Mouse (Mus musculus): ENCODE results near the gene Suv39h2.

DNA sequence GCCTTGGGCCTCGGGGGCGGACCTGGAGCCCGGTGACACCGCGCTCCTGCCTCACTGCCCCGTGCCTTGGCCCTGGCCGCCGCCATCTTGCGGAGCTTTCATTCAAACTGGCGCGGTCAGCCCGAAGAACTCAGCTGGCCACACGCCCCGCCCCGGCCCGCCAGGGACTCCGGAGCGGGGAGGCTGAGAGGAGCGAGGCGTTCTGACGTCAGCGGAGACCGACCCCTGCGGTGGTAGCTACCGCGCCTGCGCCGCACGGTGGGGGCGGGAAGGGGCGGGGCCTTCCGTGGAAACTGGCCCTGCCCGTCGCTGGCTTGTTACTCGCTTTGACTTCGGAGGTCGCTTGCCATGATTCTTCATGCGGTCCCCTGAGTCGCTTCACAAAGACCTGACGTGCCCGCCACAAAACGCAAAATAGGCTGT is at the start of gene Suv39h2:
- TF ChIP-seq CTCF (IDR thresholded peaks at IDR 0.05 in 2 of 3, conservative IDR thresholded peaks at IDR 0.05 in 1 of 3; ENCODE audit: control insufficient read depth in 1 of 3, insufficient read depth in 1 of 3, low read depth in 2 of 3, low read length in 3 of 3, poor library complexity in 1 of 3, severe bottlenecking in 1 of 3) (no peak), SIN3A (IDR thresholded peaks at IDR 0.05; ENCODE audit: low read length) (peak; percentile 71), POLR2A (IDR thresholded peaks at IDR 0.05; ENCODE audit: control insufficient read depth in 1 of 2, insufficient read depth in 1 of 2, low read depth in 1 of 2, low read length in 2 of 2, poor library complexity in 1 of 2) (peak; percentile 68 to 88; a peak in 3 of 4 replicates), GATA1 (IDR thresholded peaks at IDR 0.05; ENCODE audit: low read depth, low read length) (no peak), ZMIZ1 (IDR thresholded peaks at IDR 0.05; ENCODE audit: low read depth, low read length) (peak; percentile 73), USF1 (IDR thresholded peaks at IDR 0.05; ENCODE audit: low read depth, low read length) (no peak), MAX (IDR thresholded peaks at IDR 0.05; ENCODE audit: low read length) (peak; percentile 58)
